Mouse (Mus musculus): ENCODE data around the gene Krba1.

The Krba1 gene

GRCm38 (mm10) chr6:48395105-48396007, at the start of gene Krba1:
Gene Krba1 (plus strand): TSS chr6:48395586.
- DNase-seq, result peak; percentile 98

GRCm38 (mm10) chr6:48358897-48359296, 36.5 kb upstream of the Krba1 start:
- DNase-seq, result no peak

- peak; percentile 9 for DNase-seq
These were observed 28.9 kb upstream of the Krba1 start for GRCm38 (mm10) chr6:48366322-48366996.

DNA sequence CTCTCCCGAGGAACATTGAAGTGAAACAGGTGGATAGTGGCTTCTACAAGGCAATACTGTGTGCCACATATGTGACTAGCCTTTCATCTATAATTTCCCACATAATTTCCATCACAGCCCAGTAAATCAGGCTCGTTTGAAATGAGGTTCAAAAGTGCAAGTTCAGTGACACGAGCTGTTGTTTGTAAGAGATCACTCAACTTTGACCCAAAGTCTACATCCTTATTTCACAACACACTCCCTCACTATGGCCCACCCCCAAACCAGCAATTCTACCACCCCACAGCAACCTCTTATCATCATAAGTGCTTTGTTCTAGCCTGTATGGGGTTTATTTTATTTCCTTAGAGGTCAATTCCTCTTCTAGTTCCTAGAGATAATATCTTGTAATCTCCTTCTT, 7.2 kb upstream of the Krba1 start:
- no peak for DNase-seq

DNA sequence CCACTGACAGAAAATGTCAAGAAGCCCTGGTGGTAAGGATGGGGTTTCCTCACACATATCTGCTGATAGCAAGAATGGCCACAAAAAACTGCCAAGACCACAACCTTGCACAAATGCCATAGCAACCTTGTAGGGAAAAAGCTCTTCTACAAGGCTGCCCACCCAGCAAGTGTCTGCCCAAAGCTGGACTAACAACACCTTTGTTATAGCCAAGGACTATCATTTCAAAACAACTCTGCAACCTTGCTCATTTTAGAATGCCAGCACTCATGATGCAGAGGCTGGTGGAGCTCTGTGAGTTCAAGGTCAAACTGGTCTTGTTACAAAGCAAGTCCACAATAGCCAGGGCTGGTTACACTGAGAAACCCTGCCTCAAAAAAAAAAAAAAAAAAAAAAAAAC, 1.6 kb upstream of the Krba1 start:
- peak; percentile 16 for DNase-seq

- peak; percentile 48 for DNase-seq
These were observed 716 bp downstream of the Krba1 start for GRCm38 (mm10) chr6:48396008-48396595.

DNA sequence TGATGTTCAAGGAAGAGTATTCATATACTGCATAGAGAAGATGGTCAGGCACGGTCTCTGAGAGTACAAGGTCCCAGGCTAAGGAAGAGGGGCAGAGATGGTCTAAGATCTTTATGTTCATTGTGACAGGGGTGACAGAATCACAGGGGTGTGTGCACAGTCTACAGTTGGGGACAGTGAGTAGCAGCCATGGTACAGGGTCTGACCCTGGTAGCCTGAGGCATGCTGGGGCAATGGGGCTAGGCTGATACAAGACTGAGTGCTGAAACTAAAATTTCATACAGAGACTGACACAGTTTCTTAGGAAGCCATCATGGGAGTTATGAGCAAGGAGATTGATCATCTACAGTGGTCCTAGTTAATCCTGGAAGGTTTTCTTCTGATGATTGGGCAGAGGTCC, 1.3 kb downstream of the Krba1 start:
- peak; percentile 43 for DNase-seq

GRCm38 (mm10) chr6:48397336-48397735, 1.9 kb downstream of the Krba1 start:
- DNase-seq, result peak; percentile 75

DNA sequence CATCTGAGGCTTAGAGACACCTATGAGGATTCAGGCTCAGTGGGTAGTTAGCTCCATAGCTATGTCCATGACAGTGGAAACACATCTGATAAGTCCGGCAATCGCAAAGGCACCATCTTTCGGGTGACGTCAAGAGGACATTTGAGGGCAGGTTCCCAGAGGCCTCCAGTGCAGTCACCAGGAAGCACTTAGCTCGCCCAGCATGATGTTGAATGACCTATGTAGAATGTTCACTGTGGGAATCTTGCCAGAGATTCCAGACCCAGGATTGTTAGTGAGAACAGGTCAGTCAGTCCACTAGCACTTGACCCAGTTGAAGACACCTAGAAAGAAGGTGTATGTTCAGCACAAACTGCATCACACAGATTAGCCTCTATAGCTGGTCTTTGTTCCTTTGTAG, 4.5 kb downstream of the Krba1 start:
- peak; percentile 40 for DNase-seq

GRCm38 (mm10) chr6:48404071-48404470, 8.7 kb downstream of the Krba1 start:
- DNase-seq, result no peak

DNA sequence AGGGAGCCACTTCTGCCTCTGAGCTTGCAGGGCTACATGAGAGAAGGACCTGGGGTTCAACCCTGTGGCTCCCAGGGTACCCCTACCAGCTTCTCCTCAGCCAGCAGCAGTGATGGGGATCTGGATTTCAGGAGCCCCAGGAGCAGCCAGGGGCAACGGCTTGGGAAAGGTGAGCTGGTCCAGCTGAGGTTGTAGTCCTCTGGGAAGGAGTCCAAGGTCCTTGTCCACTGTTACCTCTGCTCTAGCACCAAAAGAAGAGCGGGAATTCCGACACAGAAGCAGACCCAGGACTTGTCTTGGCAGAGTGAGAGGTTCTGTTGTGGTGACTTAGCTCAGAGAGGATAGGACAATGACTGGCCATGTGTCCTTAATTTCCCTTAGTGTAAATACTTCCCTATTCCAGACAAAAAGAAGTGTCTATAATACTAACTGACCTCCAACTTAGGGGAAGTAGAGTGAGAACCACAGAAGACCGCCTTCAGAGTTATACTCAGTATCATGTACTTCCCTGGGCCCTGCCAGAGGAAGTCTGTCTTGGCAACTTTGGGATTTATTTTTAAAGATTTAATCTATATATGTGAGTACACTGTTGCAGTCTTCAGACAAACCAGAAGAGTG, 14.4 kb downstream of the Krba1 start:
- DNase-seq, result peak; percentile 7

GRCm38 (mm10) chr6:48410551-48410950, 15.2 kb downstream of the Krba1 start:
- DNase-seq, result peak; percentile 9

- DNase-seq, result peak; percentile 62
These were observed 16.1 kb downstream of the Krba1 start for GRCm38 (mm10) chr6:48411193-48412092.

- peak; percentile 56 for DNase-seq
These were observed 16.8 kb downstream of the Krba1 start for GRCm38 (mm10) chr6:48412147-48412546.

- no peak for DNase-seq
These were observed 17.3 kb downstream of the Krba1 start for GRCm38 (mm10) chr6:48412662-48413061.

- peak; percentile 60 for DNase-seq
These were observed 17.7 kb downstream of the Krba1 start for GRCm38 (mm10) chr6:48413081-48413480.

DNA sequence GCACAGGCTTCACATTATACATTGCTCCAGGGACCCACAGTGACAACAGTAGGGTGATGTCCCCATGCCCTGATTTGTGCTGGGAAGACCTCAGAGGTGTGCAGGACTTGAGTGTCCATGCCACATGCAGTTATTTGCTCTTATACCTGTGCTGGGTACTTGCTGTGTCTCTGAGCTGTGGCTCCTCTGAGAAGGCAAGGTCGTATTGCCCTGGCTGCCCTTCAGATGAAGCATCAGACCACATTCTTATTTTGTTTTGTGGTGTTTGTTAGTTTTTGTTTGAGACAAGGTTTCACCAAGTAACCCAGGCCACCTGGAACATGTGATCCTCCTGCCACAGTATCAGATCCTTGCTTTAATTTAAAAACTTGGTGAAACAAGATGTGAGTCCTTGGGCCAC, 19.5 kb downstream of the Krba1 start:
- DNase-seq, result peak; percentile 2

GRCm38 (mm10) chr6:48415636-48416035, 20.2 kb downstream of the Krba1 start:
- DNase-seq, result peak; percentile 29

- no peak for DNase-seq
These were observed 21.1 kb downstream of the Krba1 start for GRCm38 (mm10) chr6:48416486-48416885.

GRCm38 (mm10) chr6:48420647-48421046, 25.3 kb downstream of the Krba1 start:
- no peak for DNase-seq

DNA sequence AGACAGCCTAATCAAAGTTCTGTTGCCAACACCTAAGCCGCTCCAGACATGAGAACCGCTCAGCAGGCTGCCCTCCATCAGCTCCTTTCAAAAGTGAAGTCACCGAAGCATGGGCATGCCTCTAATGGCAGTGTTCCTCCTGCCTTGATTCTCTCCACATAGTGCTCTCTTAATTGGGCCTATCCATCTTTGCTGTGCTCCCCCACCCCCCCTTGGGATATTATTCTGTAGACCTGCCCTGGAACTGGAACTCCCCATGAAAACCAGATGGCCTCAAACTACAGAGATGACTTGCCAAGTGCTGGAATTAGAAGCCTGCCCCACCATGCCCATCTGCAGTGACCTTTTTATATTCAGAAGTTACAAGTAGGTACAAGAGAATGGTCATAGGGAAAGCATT, 27.9 kb downstream of the Krba1 start:
- peak; percentile 89 for DNase-seq

- no peak for DNase-seq
These were observed 28.7 kb downstream of the Krba1 start for GRCm38 (mm10) chr6:48424074-48424473.

Measured in cerebellum, adult 11-12 months (tissue).